Mouse (Mus musculus) lung, postnatal 4 days (tissue): ENCODE results near the gene Spns1.
"Not testable (repeated sequence)": the region's sequence is repeated elsewhere in the genome, so short reads cannot be mapped to it uniquely, and the experiment has no call there.

ENCODE experiments used
- DNase-seq, 2 experiments: peaks; one replicate each; pipeline ENCODE4 v3.0.0; 2021

Spns1 gene

GRCm38 (mm10) chr7:126335556-126335955 lies 41.7 kb downstream of the Spns1 start:
- no peak for DNase-seq

GRCm38 (mm10) chr7:126332691-126333090 lies 44.6 kb downstream of the Spns1 start:
- DNase-seq: no peak

GRCm38 (mm10) chr7:126330693-126331092 lies 46.6 kb downstream of the Spns1 start:
- DNase-seq: no peak

DNA sequence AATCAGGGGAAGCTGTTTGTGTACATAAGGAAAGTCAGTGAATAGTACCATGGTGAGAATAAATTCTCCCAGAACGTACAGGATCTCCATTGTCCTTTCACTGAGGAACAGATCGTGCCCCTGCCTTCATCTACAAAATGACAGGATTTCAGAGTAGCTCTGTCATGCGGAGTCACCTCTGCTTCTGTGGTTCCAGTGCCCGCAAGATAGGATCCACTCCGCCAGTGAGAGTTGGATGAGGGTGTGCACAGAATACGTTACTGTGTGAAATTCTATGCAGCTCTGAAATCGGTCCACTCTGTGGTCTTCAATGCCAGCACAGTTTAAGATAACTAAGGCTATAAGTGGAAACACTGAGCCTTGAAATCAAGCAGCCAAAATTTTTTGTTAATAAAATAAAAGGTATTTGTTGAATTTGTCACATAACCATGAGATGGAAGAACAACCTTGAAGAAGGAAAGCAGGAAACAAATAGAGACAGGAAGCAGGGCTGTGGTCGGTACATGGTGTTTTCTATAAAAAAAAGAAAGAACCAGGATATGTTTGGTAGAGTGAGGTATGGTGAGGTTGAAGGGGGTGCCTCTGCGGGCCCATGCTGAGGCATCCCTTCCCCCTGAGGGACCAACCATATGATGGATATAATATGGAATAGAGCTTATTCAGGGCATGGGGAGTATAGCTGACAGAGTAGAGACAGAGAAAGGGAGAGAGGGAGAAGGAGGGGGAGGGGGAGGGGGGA lies 47.2 kb downstream of the Spns1 start:
- DNase-seq: no peak

DNA sequence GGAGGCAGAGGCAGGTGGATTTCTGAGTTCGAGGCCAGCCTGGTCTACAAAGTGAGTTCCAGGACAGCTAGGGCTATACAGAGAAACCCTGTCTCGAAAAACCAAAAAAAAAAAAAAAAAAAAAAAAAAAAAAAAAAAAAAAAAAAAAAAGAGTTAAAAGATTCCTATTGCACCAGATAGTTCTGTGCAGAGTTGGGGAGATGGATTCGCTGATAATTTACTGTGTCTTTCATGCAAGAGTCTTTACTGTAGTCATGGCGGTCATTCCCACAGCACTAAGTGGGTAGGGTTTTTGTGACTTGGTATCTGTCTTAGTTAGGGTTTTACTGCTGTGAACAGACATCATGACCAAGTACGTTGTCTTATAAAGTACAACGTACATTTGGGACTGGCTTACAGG lies 48.4 kb downstream of the Spns1 start:
- DNase-seq: not testable (repeated sequence)

GRCm38 (mm10) chr7:126325576-126326273 lies 51.5 kb downstream of the Spns1 start:
- DNase-seq: not testable (repeated sequence)

GRCm38 (mm10) chr7:126324791-126325190 lies 52.5 kb downstream of the Spns1 start:
- no peak for DNase-seq

- peak; percentile 62 to 83 for DNase-seq
Observed at GRCm38 (mm10) chr7:126323729-126324128, 53.5 kb downstream of the Spns1 start.
